Comparison of ENCODE assay signal across 8 mouse cellular contexts in the genomic region with DNA sequence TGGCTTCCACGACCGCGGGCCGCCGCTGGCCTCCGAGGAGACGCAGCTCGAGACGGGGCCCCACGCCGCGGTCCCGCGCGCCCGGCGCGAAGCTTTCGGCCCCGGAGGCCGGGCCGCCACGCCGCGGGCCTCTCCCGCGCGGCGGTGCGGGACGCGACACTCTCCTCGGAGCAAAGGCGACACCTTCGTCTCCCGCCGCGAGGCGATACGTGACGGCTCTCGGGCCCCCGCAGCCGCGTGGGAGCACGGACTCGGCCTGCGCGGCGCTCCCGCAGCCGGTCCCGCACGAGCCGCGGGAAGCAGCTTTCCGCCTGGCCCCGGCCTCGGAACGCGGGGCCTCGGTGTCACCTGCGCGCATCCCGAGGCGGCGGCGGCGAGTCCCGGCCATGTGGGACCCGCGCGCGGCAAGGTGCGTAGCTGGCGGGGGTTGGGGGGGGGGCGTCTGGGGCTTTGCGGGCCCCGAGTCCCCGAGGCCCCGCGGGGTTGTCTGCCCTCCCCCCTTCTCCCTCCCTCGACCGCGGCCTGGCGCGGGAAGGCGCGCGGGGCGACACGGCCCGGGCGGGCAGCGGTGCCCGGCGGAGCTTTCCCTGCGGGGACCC. TPM values are rescaled to one million over a fixed set of nuclear protein-coding genes. Genes with fewer than 3 reads are reported as not detected.
DNase-seq lines count a peak whose midpoint lies in the region; ATAC-seq and TF ChIP-seq lines count a peak whose summit lies in the region.

No protein-coding gene starts in this region.

- peak; percentile 46; the same call in 1 of the 2 replicates for ATAC-seq in cerebellum, adult (ENCODE audit: insufficient number of reproducible peaks, low FRiP score, low TSS enrichment)
- peak; percentile 46; the same call in 1 of the 2 replicates for ATAC-seq in lung, embryonic 15.5 days (ENCODE audit: borderline replicate concordance, extremely low read depth, low FRiP score, low TSS enrichment)
- peak; percentile 56 for ATAC-seq in hindbrain, postnatal 0 days
- ATAC-seq in neural tube, embryonic 12.5 days (ENCODE audit: low FRiP score, low read depth) = peak; percentile 46; the same call in 1 of the 2 replicates
- no peak for ATAC-seq in activated CD4-positive, CD25-positive, alpha-beta regulatory T cell, adult 4 months

- peak overlapping the region; percentile 86 for H3K4me2 ChIP-seq in lung, embryonic 15.5 days
- H3K4me2 ChIP-seq in hindbrain, postnatal 0 days (ENCODE audit: low read depth, low read length) = peak overlapping the region; percentile 78
- peak overlapping the region; percentile 93 for H3K4me2 ChIP-seq in neural tube, embryonic 12.5 days (replicated peaks)

- no peak overlapping the region for H3K9ac ChIP-seq in lung, embryonic 15.5 days
- peak overlapping the region; percentile 73 for H3K9ac ChIP-seq in hindbrain, postnatal 0 days (replicated peaks; ENCODE audit: low read length)
- H3K9ac ChIP-seq in neural tube, embryonic 12.5 days = peak overlapping the region; percentile 53

- H3K27ac ChIP-seq in lung, embryonic 15.5 days = no peak overlapping the region
- peak overlapping the region; percentile 84 for H3K27ac ChIP-seq in hindbrain, postnatal 0 days
- no peak overlapping the region for H3K27ac ChIP-seq in neural tube, embryonic 12.5 days

- no peaks in the 10 kb centered on the region for H3K36me3 ChIP-seq in lung, embryonic 15.5 days
- H3K36me3 ChIP-seq in hindbrain, postnatal 0 days (ENCODE audit: insufficient read depth, low read length) = no peaks in the 10 kb centered on the region
- H3K36me3 ChIP-seq in neural tube, embryonic 12.5 days = no peaks in the 10 kb centered on the region

- peaks cover 18% of the 10 kb centered on the region for H3K4me1 ChIP-seq in lung, embryonic 15.5 days
- H3K4me1 ChIP-seq in hindbrain, postnatal 0 days (ENCODE audit: insufficient read depth, low read length) = no peaks in the 10 kb centered on the region
- H3K4me1 ChIP-seq in neural tube, embryonic 12.5 days = peaks cover 17% of the 10 kb centered on the region

- DNase-seq in cerebellum, adult 11-12 months = no peak
- no peak for DNase-seq in lung, postnatal 25 days (ENCODE audit: low spot score)
- peak; percentile 32 for DNase-seq in hindbrain, postnatal 0 days (ENCODE audit: low spot score)
- DNase-seq in spleen, postnatal 10 days (ENCODE audit: low spot score in 2 of 2) = no peak

- peak overlapping the region; percentile 46 for H3K4me3 ChIP-seq in lung, embryonic 15.5 days
- peak overlapping the region; percentile 64 for H3K4me3 ChIP-seq in hindbrain, postnatal 0 days (ENCODE audit: low read length)
- peak overlapping the region; percentile 48 for H3K4me3 ChIP-seq in neural tube, embryonic 12.5 days

- H3K27me3 ChIP-seq in lung, embryonic 15.5 days = peaks cover 64% of the 10 kb centered on the region
- H3K27me3 ChIP-seq in hindbrain, postnatal 0 days (ENCODE audit: insufficient read depth, low read length) = peaks cover 6% of the 10 kb centered on the region; the same call in 1 of the 2 replicates
- H3K27me3 ChIP-seq in neural tube, embryonic 12.5 days (replicated peaks) = peaks cover 57% of the 10 kb centered on the region

- TF ChIP-seq CTCF in hindbrain, postnatal 0 days (IDR thresholded peaks at IDR 0.05; ENCODE audit: low read depth) = no peak

- no peaks in the 10 kb centered on the region for H3K9me3 ChIP-seq in lung, embryonic 15.5 days
- H3K9me3 ChIP-seq in hindbrain, postnatal 0 days (ENCODE audit: low read length) = no peaks in the 10 kb centered on the region
- H3K9me3 ChIP-seq in neural tube, embryonic 12.5 days = peaks cover 8% of the 10 kb centered on the region; the same call in 1 of the 2 replicates

- 2% methylated on average over 77 of the region's 98 CpGs for WGBS in lung, embryonic 15.5 days
- WGBS in hindbrain, postnatal 0 days = 4% methylated on average over 60 of the region's 98 CpGs
- 2% methylated on average over 66 of the region's 98 CpGs for WGBS in neural tube, embryonic 12.5 days

RNA-seq across cellular contexts. Expression of a gene that starts 0.4 kb away (rescaled TPM):
- 0.07 and 0.26 TPM in 2 replicates for polyA plus RNA-seq in lung, embryonic 15.5 days (2015; fragmentation: Nextera tagmentation; extraction: Ambion mirVana)
- total RNA-seq in hindbrain, postnatal 0 days (2014; rRNA removed) = 42.8 and 49.0 TPM in 2 replicates
- 12.6 and 13.1 TPM in 2 replicates for polyA plus RNA-seq in hindbrain, postnatal 0 days (2015; fragmentation: Nextera tagmentation; extraction: Ambion mirVana)
- polyA plus RNA-seq in neural tube, embryonic 12.5 days (2016; fragmentation: Nextera tagmentation; extraction: Ambion mirVana) = 0.72 and 1.0 TPM in 2 replicates
- under 1 TPM in 1 of 2 experiments, not detected in 1; 0.45 TPM for polyA plus RNA-seq in activated CD4-positive, CD25-positive, alpha-beta regulatory T cell, adult 4 months (2017; shearing (Covaris generic))

RNA-seq across cellular contexts. Expression of a gene that starts 40.2 kb away (rescaled TPM):
- 22.4 and 24.6 TPM in 2 replicates for polyA plus RNA-seq in lung, embryonic 15.5 days (2015; fragmentation: Nextera tagmentation; extraction: Ambion mirVana)
- 73.1 and 81.4 TPM in 2 replicates for total RNA-seq in hindbrain, postnatal 0 days (2014; rRNA removed)
- 34.4 and 36.0 TPM in 2 replicates for polyA plus RNA-seq in hindbrain, postnatal 0 days (2015; fragmentation: Nextera tagmentation; extraction: Ambion mirVana)
- 38.1 and 42.7 TPM in 2 replicates for polyA plus RNA-seq in neural tube, embryonic 12.5 days (2016; fragmentation: Nextera tagmentation; extraction: Ambion mirVana)
- polyA plus RNA-seq in activated CD4-positive, CD25-positive, alpha-beta regulatory T cell, adult 4 months (2017; shearing (Covaris generic)) = 1 to 10 TPM; 6.6 to 9.3 TPM

RNA-seq across cellular contexts. Expression of a gene that starts 40.4 kb away (rescaled TPM):
- polyA plus RNA-seq in lung, embryonic 15.5 days (2015; fragmentation: Nextera tagmentation; extraction: Ambion mirVana) = 37.8 and 38.8 TPM in 2 replicates
- total RNA-seq in hindbrain, postnatal 0 days (2014; rRNA removed) = 16.1 and 24.0 TPM in 2 replicates
- 16.0 and 19.4 TPM in 2 replicates for polyA plus RNA-seq in hindbrain, postnatal 0 days (2015; fragmentation: Nextera tagmentation; extraction: Ambion mirVana)
- 34.8 and 39.9 TPM in 2 replicates for polyA plus RNA-seq in neural tube, embryonic 12.5 days (2016; fragmentation: Nextera tagmentation; extraction: Ambion mirVana)
- 10 to 100 TPM; 11.7 to 12.6 TPM for polyA plus RNA-seq in activated CD4-positive, CD25-positive, alpha-beta regulatory T cell, adult 4 months (2017; shearing (Covaris generic))
